Mouse (Mus musculus): ENCODE results near the gene Acbd5.

GRCm38 (mm10) chr2:23040001-23040646, 27.8 kb upstream of the Acbd5 start, which contains the start of gene Abi1:
- TF ChIP-seq GABPA (IDR thresholded peaks at IDR 0.05; ENCODE audit: insufficient replicate concordance, low read depth, low read length) (no peak; the same call in 1 of the 2 replicates), CTCF (conservative IDR thresholded peaks at IDR 0.05 in 1 of 2, IDR thresholded peaks at IDR 0.05 in 1 of 2; ENCODE audit: low read depth in 2 of 2, low read length in 2 of 2) (peak in 1 of 2 experiments; percentile 81; a peak in 2 of 4 replicates), EP300 (IDR thresholded peaks at IDR 0.05; ENCODE audit: low read length) (peak; percentile 36; the same call in 1 of the 2 replicates), MAFK (IDR thresholded peaks at IDR 0.05; ENCODE audit: insufficient replicate concordance, low read length) (no peak), NELFE (IDR thresholded peaks at IDR 0.05; ENCODE audit: low read depth, low read length) (peak; percentile 91), JUN (IDR thresholded peaks at IDR 0.05; ENCODE audit: insufficient read depth, low read depth, low read length) (0 out of 2 replicates have a peak, but pooled peaks have one; percentile 5), CHD2 (IDR thresholded peaks at IDR 0.05; ENCODE audit: low read length) (peak; percentile 100), MAX (IDR thresholded peaks at IDR 0.05; ENCODE audit: low read length) (no peak), POLR2A (IDR thresholded peaks at IDR 0.05; ENCODE audit: low read depth, low read length) (peak; percentile 97), PAX5 (IDR thresholded peaks at IDR 0.05; ENCODE audit: low read length) (no peak), E2F4 (IDR thresholded peaks at IDR 0.05; ENCODE audit: insufficient replicate concordance, low read depth, low read length) (0 out of 2 replicates have a peak, but pooled peaks have one; percentile 58), ELF1 (IDR thresholded peaks at IDR 0.05; ENCODE audit: low read depth, low read length) (peak; percentile 89)

Data from CH12.LX (cell line).